Mouse (Mus musculus) left cerebral cortex, postnatal 10 days (tissue): ENCODE data around the gene Phlpp1. TPM values are rescaled to one million over a fixed set of nuclear protein-coding genes. Genes with fewer than 3 reads are reported as not detected.

Experiments used
- DNase-seq, 2 experiments: peaks; one replicate each; pipeline ENCODE4 v3.0.0; 2021 to 2022; ENCODE audit warnings: low spot score in 2 of 2, mixed read lengths in 1 of 2; ENCODE audit errors: extremely low spot score in 1 of 2
- intact Hi-C: fragments of 180-260 bp; cut with DNase I; formaldehyde crosslinking; loops from one replicate; pipeline ENCODE4 v1.15.1; 2025
- total RNA-seq, 2 experiments: library from RNA; stranded (reverse); gene quantifications; 2 replicates each; pipeline ENCODE4 v1.2.3; 2021

The Phlpp1 gene
- total RNA-seq, 2 experiments from 2014 or later = 49.1 to 50.4 TPM

- intact Hi-C loops = no loop called here
- DNase-seq = no peak
Observed at GRCm38 (mm10) chr1:106342100-106342499, 170.5 kb downstream of the Phlpp1 start.

- no peak for DNase-seq
- intact Hi-C loops = no loop called here
Observed at GRCm38 (mm10) chr1:106345265-106345664, 173.7 kb downstream of the Phlpp1 start.

GRCm38 (mm10) chr1:106346776-106347175 lies 175.2 kb downstream of the Phlpp1 start:
- no peak for DNase-seq
- intact Hi-C loops = no loop called here

GRCm38 (mm10) chr1:106349116-106349515 lies 177.6 kb downstream of the Phlpp1 start:
- intact Hi-C loops = no loop called here

GRCm38 (mm10) chr1:106351512-106351911 lies 180.0 kb downstream of the Phlpp1 start:
- intact Hi-C loops = loop anchor here (10.0 kb wide), 1 partner anchor 177 kb away; the partner anchor contains the start of gene Phlpp1
- DNase-seq = no peak

More at GRCm38 (mm10) chr1:106349116-106349515, 177.6 kb downstream of the Phlpp1 start:
- DNase-seq = no peak

GRCm38 (mm10) chr1:106352801-106353511 lies 181.4 kb downstream of the Phlpp1 start:
- no peak for DNase-seq
- intact Hi-C loops = loop anchor here (10.0 kb wide), 1 partner anchor 178 kb away; the partner anchor contains the start of gene Phlpp1

GRCm38 (mm10) chr1:106353993-106354392 lies 182.4 kb downstream of the Phlpp1 start:
- DNase-seq = no peak
- intact Hi-C loops = loop anchor here (10.0 kb wide), 1 partner anchor 179 kb away; the partner anchor contains the start of gene Phlpp1

GRCm38 (mm10) chr1:106359474-106359873 lies 187.9 kb downstream of the Phlpp1 start:
- no peak for DNase-seq
- intact Hi-C loops = loop anchor here (10.0 kb wide), 1 partner anchor 185 kb away; the partner anchor contains the start of gene Phlpp1

GRCm38 (mm10) chr1:106362841-106363604 lies 191.5 kb downstream of the Phlpp1 start:
- intact Hi-C loops = no loop called here

GRCm38 (mm10) chr1:106369330-106369729 lies 197.8 kb downstream of the Phlpp1 start:
- intact Hi-C loops = no loop called here
- no peak for DNase-seq

More at GRCm38 (mm10) chr1:106362841-106363604, 191.5 kb downstream of the Phlpp1 start:
- no peak for DNase-seq

- DNase-seq = no peak
- intact Hi-C loops = no loop called here
Observed at GRCm38 (mm10) chr1:106372446-106372845, 200.9 kb downstream of the Phlpp1 start.

GRCm38 (mm10) chr1:106373656-106374055 lies 202.1 kb downstream of the Phlpp1 start:
- DNase-seq = no peak
- intact Hi-C loops = no loop called here

- no peak for DNase-seq
- intact Hi-C loops = no loop called here
Observed at GRCm38 (mm10) chr1:106374274-106374673, 202.7 kb downstream of the Phlpp1 start.

GRCm38 (mm10) chr1:106374971-106375370 lies 203.4 kb downstream of the Phlpp1 start:
- intact Hi-C loops = no loop called here
- no peak for DNase-seq

GRCm38 (mm10) chr1:106376003-106376402 lies 204.5 kb downstream of the Phlpp1 start:
- no peak for DNase-seq
- intact Hi-C loops = no loop called here

- intact Hi-C loops = no loop called here
- DNase-seq = no peak
Observed at GRCm38 (mm10) chr1:106380465-106380864, 208.9 kb downstream of the Phlpp1 start.

- no peak for DNase-seq
- intact Hi-C loops = no loop called here
Observed at GRCm38 (mm10) chr1:106386542-106386941, 215.0 kb downstream of the Phlpp1 start.

GRCm38 (mm10) chr1:106387264-106387663 lies 215.7 kb downstream of the Phlpp1 start:
- no peak for DNase-seq
- intact Hi-C loops = no loop called here

GRCm38 (mm10) chr1:106389673-106390072 lies 218.1 kb downstream of the Phlpp1 start:
- peak in 1 of 2 experiments; percentile 68 for DNase-seq
- intact Hi-C loops = no loop called here

GRCm38 (mm10) chr1:106393072-106393471 lies 221.5 kb downstream of the Phlpp1 start:
- intact Hi-C loops = no loop called here
- no peak for DNase-seq
